Mouse (Mus musculus): Measurements from ENCODE around the gene Daam2.
"Not testable (repeated sequence)": the region's sequence is repeated elsewhere in the genome, so short reads cannot be mapped to it uniquely, and the experiment has no call there.

Gene Daam2

GRCm38 (mm10) chr17:49481876-49482275 lies 82.3 kb downstream of the Daam2 start:
- in situ Hi-C loops (cut with MboI, MseI): no loop called here

- in situ Hi-C loops (cut with MboI, MseI): no loop called here
Observed at GRCm38 (mm10) chr17:49477370-49477769, 86.8 kb downstream of the Daam2 start.

GRCm38 (mm10) chr17:49475174-49475573 lies 89.0 kb downstream of the Daam2 start:
- in situ Hi-C loops (cut with MboI, MseI): no loop called here

- in situ Hi-C loops (cut with MboI, MseI): loop anchor here (25.0 kb wide), 1 partner anchor 788 kb away; no protein-coding TSS in a partner anchor
Observed at GRCm38 (mm10) chr17:49474051-49474450, 90.1 kb downstream of the Daam2 start.

- in situ Hi-C loops (cut with MboI, MseI): loop anchor here (25.0 kb wide), 1 partner anchor 790 kb away; no protein-coding TSS in a partner anchor
Observed at GRCm38 (mm10) chr17:49472626-49473025, 91.5 kb downstream of the Daam2 start.

- in situ Hi-C loops (cut with MboI, MseI): loop anchor here (5.0 to 25.0 kb wide), 2 partner anchors 429 to 794 kb away; no protein-coding TSS in a partner anchor
Observed at GRCm38 (mm10) chr17:49468223-49468622, 95.9 kb downstream of the Daam2 start.

GRCm38 (mm10) chr17:49464884-49465283 lies 99.3 kb downstream of the Daam2 start:
- in situ Hi-C loops (cut with MboI, MseI): loop anchor here (5.0 to 25.0 kb wide), 2 partner anchors 432 to 797 kb away; no protein-coding TSS in a partner anchor

- in situ Hi-C loops (cut with MboI, MseI): loop anchor here (25.0 kb wide), 1 partner anchor 804 kb away; no protein-coding TSS in a partner anchor
Observed at GRCm38 (mm10) chr17:49458386-49458785, 105.8 kb downstream of the Daam2 start.

GRCm38 (mm10) chr17:49457833-49458232 lies 106.3 kb downstream of the Daam2 start:
- in situ Hi-C loops (cut with MboI, MseI): loop anchor here (25.0 kb wide), 1 partner anchor 804 kb away; no protein-coding TSS in a partner anchor

GRCm38 (mm10) chr17:49456334-49456733 lies 107.8 kb downstream of the Daam2 start:
- in situ Hi-C loops (cut with MboI, MseI): loop anchor here (25.0 kb wide), 1 partner anchor 806 kb away; no protein-coding TSS in a partner anchor

GRCm38 (mm10) chr17:49450922-49451321 lies 113.2 kb downstream of the Daam2 start:
- in situ Hi-C loops (cut with MboI, MseI): loop anchor here (25.0 kb wide), 1 partner anchor 811 kb away; no protein-coding TSS in a partner anchor

GRCm38 (mm10) chr17:49449230-49449608 lies 114.9 kb downstream of the Daam2 start:
- in situ Hi-C loops (cut with MboI, MseI): no loop called here

- in situ Hi-C loops (cut with MboI, MseI): no loop called here
Observed at GRCm38 (mm10) chr17:49448570-49449229, 115.4 kb downstream of the Daam2 start.

- in situ Hi-C loops (cut with MboI, MseI): not testable (repeated sequence)
Observed at GRCm38 (mm10) chr17:49442841-49443240, 121.3 kb downstream of the Daam2 start.

GRCm38 (mm10) chr17:49440331-49441130 lies 123.6 kb downstream of the Daam2 start:
- in situ Hi-C loops (cut with MboI, MseI): no loop called here

GRCm38 (mm10) chr17:49439706-49440105 lies 124.4 kb downstream of the Daam2 start:
- in situ Hi-C loops (cut with MboI, MseI): loop anchor here (10.0 kb wide), 1 partner anchor 715 kb away; no protein-coding TSS in a partner anchor

GRCm38 (mm10) chr17:49438822-49439574 lies 125.1 kb downstream of the Daam2 start:
- in situ Hi-C loops (cut with MboI, MseI): loop anchor here (10.0 kb wide), 1 partner anchor 716 kb away; no protein-coding TSS in a partner anchor

GRCm38 (mm10) chr17:49437306-49437705 lies 126.8 kb downstream of the Daam2 start:
- in situ Hi-C loops (cut with MboI, MseI): loop anchor here (10.0 kb wide), 1 partner anchor 717 kb away; no protein-coding TSS in a partner anchor

- in situ Hi-C loops (cut with MboI, MseI): loop anchor here (10.0 kb wide), 1 partner anchor 718 kb away; no protein-coding TSS in a partner anchor
Observed at GRCm38 (mm10) chr17:49436631-49437030, 127.5 kb downstream of the Daam2 start.

GRCm38 (mm10) chr17:49435081-49435480 lies 129.1 kb downstream of the Daam2 start:
- in situ Hi-C loops (cut with MboI, MseI): loop anchor here (10.0 kb wide), 1 partner anchor 720 kb away; no protein-coding TSS in a partner anchor

- in situ Hi-C loops (cut with MboI, MseI): loop anchor here (10.0 kb wide), 1 partner anchor 721 kb away; no protein-coding TSS in a partner anchor
Observed at GRCm38 (mm10) chr17:49434236-49434635, 129.9 kb downstream of the Daam2 start.

All from T-helper 1 cell (primary cell).